Mouse (Mus musculus) gastrocnemius, postnatal 14 days (tissue): ENCODE results near the gene Rnf8. TPM values are rescaled to one million over a fixed set of nuclear protein-coding genes. Genes with fewer than 3 reads are reported as not detected.
"Not testable (repeated sequence)": the region's sequence is repeated elsewhere in the genome, so short reads cannot be mapped to it uniquely, and the experiment has no call there.

Source experiments
- DNase-seq: peaks from one replicate; pipeline ENCODE4 v3.0.0; 2021; ENCODE audit warnings: mixed read lengths
- intact Hi-C: fragments of 180-260 bp; cut with DNase I; formaldehyde crosslinking; loops from one replicate; pipeline ENCODE4 v1.15.1; 2025; ENCODE audit warnings: low total_unique reads
- long read RNA-seq, 2 experiments: library from polyadenylated mRNA; stranded (forward); transcript quantifications; one replicate each; pipeline ENCODE4 v2.0.0; 2021
- total RNA-seq, 2 experiments: library from RNA; stranded (reverse); gene quantifications; 2 replicates each; pipeline ENCODE4 v1.2.3; 2021

Gene Rnf8
- total RNA-seq: 10 to 100 TPM; 19.8 to 25.6 TPM
- long read RNA-seq, experiment 1, full-length matches to known transcripts: 59 of 62 reads
- long read RNA-seq, experiment 1, partial matches to known transcripts: 0 of 62 reads
- long read RNA-seq, experiment 1, other reads (novel, unspliced or antisense): 3 of 62 reads
- long read RNA-seq, experiment 2, full-length matches to known transcripts: 46 of 49 reads
- long read RNA-seq, experiment 2, partial matches to known transcripts: 2 of 49 reads
- long read RNA-seq, experiment 2, other reads (novel, unspliced or antisense): 1 of 49 reads

DNA sequence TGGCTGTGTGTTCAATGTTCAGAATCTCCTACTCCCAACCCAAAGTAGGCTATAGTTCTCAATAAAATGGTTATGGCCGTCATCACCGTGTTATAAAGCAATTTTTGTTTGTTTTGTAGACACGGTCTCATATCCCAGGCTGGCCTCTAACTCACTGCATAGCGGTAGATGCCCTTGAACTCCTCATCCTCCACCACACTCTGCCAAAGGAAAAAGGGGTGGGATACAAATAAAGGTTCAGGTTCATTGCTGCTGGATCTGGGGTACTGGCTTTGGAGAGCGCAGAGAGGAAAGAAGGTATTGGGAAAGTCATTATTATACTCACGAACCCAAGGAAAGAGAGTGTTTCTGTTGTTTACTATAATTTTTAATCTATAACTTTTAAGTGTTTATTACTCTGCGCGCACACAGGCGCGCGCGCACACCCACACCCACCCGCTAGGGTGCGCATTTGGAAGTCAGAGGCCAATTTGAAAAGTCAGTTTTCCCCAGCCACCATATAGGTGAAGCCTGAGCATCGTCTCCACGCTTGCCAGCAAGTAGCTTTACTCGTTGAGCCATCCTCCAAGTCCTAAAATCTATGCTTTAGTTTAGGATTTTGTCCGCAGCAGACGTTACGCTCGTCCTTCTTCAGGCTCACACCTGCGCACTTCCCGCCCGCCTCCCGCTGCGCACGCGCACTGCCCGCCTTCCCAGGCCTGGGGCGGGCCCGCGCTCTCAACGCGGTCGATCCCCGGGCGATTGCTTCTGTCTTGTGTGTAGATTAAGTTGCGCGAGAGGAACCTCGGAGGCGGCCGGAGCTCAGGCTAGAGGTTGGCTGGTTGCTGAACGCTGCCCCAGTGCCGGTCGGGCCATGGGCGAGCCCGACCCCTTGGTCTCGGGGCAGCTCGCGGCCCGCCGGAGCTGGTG, at the start of gene Rnf8, which contains the start of gene Gm28043:
Gene Rnf8 (plus strand): TSS at position 676 of the 909 bp plus-strand sequence.
Gene Gm28043 (plus strand): TSS at position 762 of the 909 bp plus-strand sequence.
- DNase-seq: peak; percentile 94
- intact Hi-C loops: loop anchor here (10.0 kb wide), 1 partner anchor 50 kb away; the partner anchor contains the start of gene Cmtr1

- no peak for DNase-seq
- intact Hi-C loops: no loop called here
These were observed 49.1 kb upstream of the Rnf8 start for GRCm38 (mm10) chr17:29565521-29565920.

DNA sequence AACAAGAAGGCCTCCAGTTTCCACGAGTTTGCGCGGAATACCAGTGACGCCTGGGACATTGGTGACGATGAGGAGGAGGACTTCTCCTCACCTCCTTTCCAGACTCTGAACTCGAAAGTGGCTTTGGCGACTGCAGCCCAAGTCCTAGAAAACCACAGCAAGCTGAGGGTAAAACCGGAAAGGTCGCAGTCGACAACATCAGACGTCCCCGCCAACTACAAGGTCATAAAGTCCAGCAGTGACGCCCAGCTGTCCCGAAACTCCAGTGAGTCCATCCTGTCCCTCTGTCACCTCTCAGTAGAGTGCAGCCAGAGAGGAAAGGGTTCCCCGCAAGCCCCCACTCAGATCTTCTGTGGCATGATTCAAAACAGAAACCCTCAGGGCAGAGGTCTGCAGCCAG, 46.2 kb upstream of the Rnf8 start:
- intact Hi-C loops: no loop called here
- no peak for DNase-seq

- DNase-seq: no peak
- intact Hi-C loops: no loop called here
These were observed 44.8 kb upstream of the Rnf8 start for GRCm38 (mm10) chr17:29569831-29570230.

DNA sequence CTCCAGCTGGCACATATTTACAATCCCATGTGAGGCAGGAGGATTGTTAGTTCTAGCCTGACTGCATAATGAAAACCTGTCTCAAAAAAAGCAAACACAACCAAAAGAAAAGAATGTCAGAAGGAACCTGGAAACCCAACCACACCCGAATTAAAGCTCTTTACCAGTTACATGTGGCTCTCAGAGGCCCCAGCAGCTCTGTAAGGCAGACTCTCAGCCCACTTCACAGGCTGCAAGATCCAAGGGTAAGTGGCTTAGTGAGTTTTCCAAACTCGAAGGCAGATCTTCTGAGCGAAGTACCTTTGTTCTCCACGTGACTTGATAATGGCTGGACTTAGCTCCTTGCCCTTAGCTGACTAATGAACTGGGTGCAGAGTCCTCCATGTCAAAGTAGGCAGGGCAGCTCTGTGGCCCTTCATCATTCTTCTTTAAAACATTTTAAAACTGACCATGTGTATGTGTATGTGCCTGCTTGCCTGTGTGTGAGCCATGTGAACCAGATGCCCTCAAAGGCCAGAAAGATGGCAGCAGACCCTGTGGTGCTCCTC, 34.9 kb upstream of the Rnf8 start:
- DNase-seq: no peak
- intact Hi-C loops: no loop called here

- intact Hi-C loops: no loop called here
- DNase-seq: no peak
These were observed 31.0 kb upstream of the Rnf8 start for GRCm38 (mm10) chr17:29583569-29583968.

DNA sequence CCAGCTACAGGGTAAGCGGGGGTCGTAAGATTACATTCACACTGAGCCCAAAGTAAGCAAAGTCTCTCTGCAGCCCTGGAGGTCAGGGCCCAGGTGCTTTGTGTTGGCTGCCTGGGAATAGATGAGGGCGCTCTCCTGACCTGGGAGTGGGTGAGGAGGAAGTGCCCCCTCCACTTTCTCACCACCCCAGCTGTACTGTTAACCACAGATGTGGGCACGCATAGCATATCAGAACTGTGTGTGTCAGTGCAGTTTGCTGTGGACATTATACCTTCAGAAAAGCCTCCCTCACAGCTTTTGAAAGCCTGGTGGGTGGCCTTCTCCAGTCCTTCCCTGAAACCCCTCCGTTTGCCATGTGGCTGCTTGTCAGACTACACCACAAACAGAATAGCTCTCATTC, 30.3 kb upstream of the Rnf8 start:
- intact Hi-C loops: no loop called here
- no peak for DNase-seq

GRCm38 (mm10) chr17:29584737-29585136, 29.9 kb upstream of the Rnf8 start:
- intact Hi-C loops: no loop called here
- no peak for DNase-seq

DNA sequence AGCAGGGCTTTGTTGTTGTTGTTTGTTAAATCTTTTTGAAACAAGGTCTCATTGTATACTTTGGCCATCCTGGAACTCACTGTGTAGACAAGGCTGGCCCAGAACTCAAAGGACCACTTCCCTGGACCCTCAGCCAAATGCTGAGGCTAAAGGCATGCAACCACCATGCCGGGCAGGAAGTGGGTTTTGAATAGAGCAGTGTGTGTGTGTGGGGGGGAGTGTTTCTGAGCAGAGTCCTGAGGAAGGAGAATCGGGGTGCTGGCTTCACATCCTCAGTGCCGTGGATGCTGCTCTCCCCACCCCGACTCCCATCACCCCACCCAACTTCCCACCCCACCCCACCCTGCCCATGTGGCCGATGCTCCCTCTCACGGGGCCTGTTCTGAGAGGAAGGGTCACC, 29.1 kb upstream of the Rnf8 start:
- intact Hi-C loops: no loop called here
- DNase-seq: no peak

DNA sequence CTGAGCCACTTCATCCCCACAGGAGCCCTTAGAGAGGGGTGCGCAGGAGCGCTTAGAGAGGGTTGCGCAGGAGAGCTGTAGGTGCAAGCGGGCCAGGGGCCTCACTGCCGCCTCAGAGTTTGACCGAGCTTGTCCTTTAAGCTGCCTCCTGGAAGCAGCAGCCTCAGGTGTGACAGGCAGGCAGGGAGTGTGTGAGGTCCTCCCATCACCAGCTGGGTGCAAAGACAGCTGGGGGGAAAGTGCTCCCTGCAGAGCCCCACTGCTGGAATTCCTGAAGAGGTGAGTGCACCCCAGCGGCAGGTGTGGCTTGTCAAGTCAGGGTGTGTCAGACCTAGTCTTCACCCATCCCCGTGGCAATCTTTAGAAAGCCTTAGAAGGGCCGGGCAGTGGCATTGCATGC, 27.7 kb upstream of the Rnf8 start:
- intact Hi-C loops: no loop called here
- no peak for DNase-seq

DNA sequence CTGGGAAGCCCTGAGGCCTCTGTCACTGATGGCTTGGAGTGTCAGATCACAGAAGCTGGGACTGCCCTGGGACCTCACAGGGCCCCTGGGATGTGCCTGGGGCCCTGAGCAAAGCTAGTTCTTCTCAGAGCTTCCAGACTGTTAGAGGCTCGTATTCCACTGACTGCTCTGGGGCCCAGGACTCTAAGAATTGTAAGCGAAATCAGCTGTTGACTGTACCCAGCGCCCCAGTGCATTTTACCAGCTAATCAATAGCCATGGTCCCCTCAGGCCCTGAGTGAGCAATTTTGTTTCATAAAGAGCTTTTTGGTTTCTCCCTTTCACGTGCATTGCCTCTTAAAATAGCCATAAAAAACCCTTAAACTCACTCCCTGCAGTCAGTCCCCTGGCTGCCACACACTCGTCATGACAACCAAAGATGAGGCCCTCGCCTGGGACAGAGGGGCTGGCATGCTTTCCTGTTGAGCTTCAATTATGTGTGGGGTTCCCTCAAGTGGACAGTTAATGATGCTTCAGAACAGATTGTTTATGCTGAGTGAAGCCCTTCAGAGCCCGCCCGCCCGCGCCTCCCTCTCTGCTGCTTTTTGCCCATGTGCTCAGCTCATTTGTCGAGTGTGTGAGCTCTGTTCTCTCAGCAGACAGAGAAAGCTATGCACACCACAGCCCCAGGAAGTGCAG, 25.2 kb upstream of the Rnf8 start:
- no peak for DNase-seq
- intact Hi-C loops: no loop called here

DNA sequence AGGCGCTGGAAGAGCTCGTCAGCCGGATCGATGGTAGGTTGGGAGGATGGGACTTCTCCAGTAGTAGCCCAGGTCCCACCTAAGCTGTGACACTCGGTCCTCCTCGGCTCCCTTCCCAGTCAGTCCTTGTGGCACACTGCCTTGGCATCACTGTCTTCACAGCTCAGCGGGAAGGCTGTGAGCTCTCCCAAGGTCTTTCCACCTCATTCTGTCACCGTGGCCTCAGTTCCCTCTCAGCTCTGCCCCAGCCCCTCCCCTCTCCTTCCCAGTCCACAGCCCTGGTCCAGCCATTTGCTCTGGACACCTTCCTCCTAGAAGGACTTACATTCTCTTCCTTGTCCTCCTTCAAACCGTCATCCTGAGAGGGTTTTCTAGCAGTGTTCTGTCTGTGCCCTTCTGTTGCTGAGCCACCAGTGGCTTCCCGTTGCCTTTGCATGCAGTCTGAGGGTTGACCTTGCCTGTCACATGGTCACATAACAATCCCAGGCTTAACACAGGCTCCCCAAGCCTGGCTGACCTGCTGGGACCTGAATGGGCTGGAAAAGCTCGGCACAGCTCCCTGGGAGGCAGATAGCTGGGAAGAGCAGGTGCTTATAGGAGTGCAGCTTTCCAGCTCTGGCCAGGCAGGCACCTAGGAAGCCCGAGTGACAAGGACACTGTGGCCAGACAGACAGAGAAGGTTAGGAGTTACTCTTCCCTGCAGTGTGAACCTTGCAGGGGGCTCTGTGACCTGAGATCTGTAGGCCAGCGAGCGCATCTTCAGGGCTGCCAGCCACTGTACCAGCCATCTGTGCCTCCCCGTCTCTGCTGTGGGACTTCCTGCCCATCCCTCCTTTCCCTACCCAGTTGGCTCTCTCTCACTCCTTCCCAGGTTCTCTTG, 18.5 kb upstream of the Rnf8 start:
- DNase-seq: no peak
- intact Hi-C loops: no loop called here

GRCm38 (mm10) chr17:29596771-29597132, 17.8 kb upstream of the Rnf8 start:
- no peak for DNase-seq
- intact Hi-C loops: no loop called here

- no peak for DNase-seq
- intact Hi-C loops: no loop called here
These were observed 15.5 kb upstream of the Rnf8 start for GRCm38 (mm10) chr17:29599051-29599450.

- DNase-seq: no peak
- intact Hi-C loops: no loop called here
These were observed 15.1 kb upstream of the Rnf8 start for GRCm38 (mm10) chr17:29599537-29599936.

DNA sequence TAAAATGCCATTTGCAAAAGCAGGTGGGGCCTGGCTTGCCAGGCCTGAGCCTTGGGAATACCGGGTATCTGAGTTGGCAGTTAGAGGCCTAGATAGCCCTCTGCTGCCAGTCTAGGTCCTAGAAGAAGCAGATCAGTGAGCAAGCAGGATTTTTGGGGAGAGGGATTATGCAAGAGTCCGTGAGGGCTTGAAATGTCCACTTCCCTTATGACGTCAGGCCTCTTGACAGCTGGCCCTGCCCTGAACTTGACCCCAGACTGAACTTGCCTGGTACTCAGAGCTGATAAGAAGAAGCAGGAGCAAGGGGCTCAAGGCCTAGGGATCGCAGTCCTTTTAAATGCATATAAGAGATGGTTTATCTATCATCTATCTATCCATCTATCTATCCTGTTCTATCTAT, 13.2 kb upstream of the Rnf8 start:
- intact Hi-C loops: loop anchor here (5.0 to 10.0 kb wide), 2 partner anchors 173 to 281 kb away; no protein-coding TSS in a partner anchor
- DNase-seq: no peak

- peak; percentile 70 for DNase-seq
- intact Hi-C loops: loop anchor here (5.0 to 10.0 kb wide), 2 partner anchors 172 to 279 kb away; no protein-coding TSS in a partner anchor
These were observed 11.3 kb upstream of the Rnf8 start for GRCm38 (mm10) chr17:29603283-29603682.

DNA sequence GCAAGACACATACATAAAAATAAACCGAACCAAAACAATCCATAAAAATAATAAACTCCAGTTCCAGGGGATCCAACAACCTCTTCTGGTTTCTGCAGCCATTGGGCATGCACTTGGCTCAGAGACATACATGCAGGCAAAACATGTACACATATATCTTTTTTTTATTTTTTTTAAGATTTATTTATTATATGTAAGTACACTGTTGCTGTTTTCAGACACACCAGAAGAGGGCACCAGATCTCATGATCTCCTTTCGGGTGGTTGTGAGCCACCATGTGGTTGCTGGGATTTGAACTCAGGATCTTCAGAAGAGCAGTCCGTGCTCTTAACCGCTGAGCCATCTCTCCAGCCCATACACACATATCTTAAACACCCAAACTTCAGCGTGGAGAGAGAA, 1.1 kb upstream of the Rnf8 start:
- intact Hi-C loops: loop anchor here (10.0 kb wide), 1 partner anchor 51 kb away; the partner anchor contains the start of gene Cmtr1
- DNase-seq: not testable (repeated sequence)
